Mouse (Mus musculus) right cerebral cortex, postnatal 10 days (tissue): ENCODE data around the gene Wdtc1.
A peak's percentile ranks its signal among the peaks of the same experiment; 100 is the strongest.

Experiments
- DNase-seq, 2 experiments: peaks; one replicate each; pipeline ENCODE4 v3.0.0; 2021; ENCODE audit warnings: low spot score in 2 of 2

Wdtc1 gene

GRCm38 (mm10) chr4:133375812-133376577, 22.7 kb upstream of the Wdtc1 start:
- DNase-seq = no peak

GRCm38 (mm10) chr4:133374011-133374410, 20.7 kb upstream of the Wdtc1 start:
- DNase-seq = no peak

GRCm38 (mm10) chr4:133372278-133372665, 19.0 kb upstream of the Wdtc1 start:
- DNase-seq = no peak

- no peak for DNase-seq
Observed at GRCm38 (mm10) chr4:133371621-133372277, 18.5 kb upstream of the Wdtc1 start.

- no peak for DNase-seq
Observed at GRCm38 (mm10) chr4:133370298-133371274, 17.3 kb upstream of the Wdtc1 start.

GRCm38 (mm10) chr4:133369553-133370297, 16.4 kb upstream of the Wdtc1 start, which contains the start of gene Slc9a1:
TSS of gene Slc9a1 (plus strand) at chr4:133369706.
- DNase-seq = peak; percentile 96

- DNase-seq = no peak
Observed at GRCm38 (mm10) chr4:133354641-133355040, 1.4 kb upstream of the Wdtc1 start.

- no peak for DNase-seq
Observed at GRCm38 (mm10) chr4:133352797-133353196, 484 bp downstream of the Wdtc1 start.

GRCm38 (mm10) chr4:133348051-133348775, 5.1 kb downstream of the Wdtc1 start:
- DNase-seq = no peak

- DNase-seq = no peak
Observed at GRCm38 (mm10) chr4:133347624-133348023, 5.7 kb downstream of the Wdtc1 start.

GRCm38 (mm10) chr4:133346577-133346976, 6.7 kb downstream of the Wdtc1 start:
- DNase-seq = no peak

GRCm38 (mm10) chr4:133345702-133346101, 7.6 kb downstream of the Wdtc1 start:
- DNase-seq = no peak

- peak in 1 of 2 experiments; percentile 58 for DNase-seq
Observed at GRCm38 (mm10) chr4:133344112-133344511, 9.2 kb downstream of the Wdtc1 start.

- no peak for DNase-seq
Observed at GRCm38 (mm10) chr4:133340217-133340616, 13.1 kb downstream of the Wdtc1 start.

- peak; percentile 98 to 99 for DNase-seq
Observed at GRCm38 (mm10) chr4:133339148-133339749, 14.0 kb downstream of the Wdtc1 start.

- peak in 1 of 2 experiments; percentile 32 for DNase-seq
Observed at GRCm38 (mm10) chr4:133338521-133339095, 14.7 kb downstream of the Wdtc1 start.

GRCm38 (mm10) chr4:133337833-133338520, 15.3 kb downstream of the Wdtc1 start:
- DNase-seq = no peak

GRCm38 (mm10) chr4:133333306-133333705, 20.0 kb downstream of the Wdtc1 start:
- no peak for DNase-seq

- no peak for DNase-seq
Observed at GRCm38 (mm10) chr4:133330296-133330695, 23.0 kb downstream of the Wdtc1 start.
